Mouse (Mus musculus): ENCODE data around the gene Tgfbr2. TPM values are rescaled to one million over a fixed set of nuclear protein-coding genes. Genes with fewer than 3 reads are reported as not detected.
"Not testable (repeated sequence)": the region's sequence is repeated elsewhere in the genome, so short reads cannot be mapped to it uniquely, and the experiment has no call there.

Gene Tgfbr2
- polyA plus RNA-seq, 1 experiment from 2014 or later: 39.4 TPM

- ATAC-seq (replicated peaks; ENCODE audit: low FRiP score, low TSS enrichment, low read depth): no peak
- Histone ChIP-seq H3K27ac (ENCODE audit: low read depth) (no peak overlapping the region), H3K4me1 (replicated peaks; ENCODE audit: control insufficient read depth, insufficient read depth, low read length) (no peaks in the 10 kb centered on the region), H3K36me3 (ENCODE audit: control insufficient read depth, insufficient read depth, low read length) (no peaks in the 10 kb centered on the region), H3K9ac (ENCODE audit: low read length) (no peak overlapping the region), H3K27me3 (replicated peaks; ENCODE audit: control insufficient read depth, insufficient read depth, low read length) (no peaks in the 10 kb centered on the region), H3K9me3 (ENCODE audit: control insufficient read depth, low read length) (no peaks in the 10 kb centered on the region), H3K4me3 (ENCODE audit: low read depth, low read length) (no peak overlapping the region), H3K4me2 (ENCODE audit: low read length) (no peak overlapping the region)
- no peak for DNase-seq (ENCODE audit: low spot score)
- 69% methylated on average over 1 of the region's 1 CpGs for WGBS
Measured at GRCm38 (mm10) chr9:116049985-116050384, 125.2 kb downstream of the Tgfbr2 start.

DNA sequence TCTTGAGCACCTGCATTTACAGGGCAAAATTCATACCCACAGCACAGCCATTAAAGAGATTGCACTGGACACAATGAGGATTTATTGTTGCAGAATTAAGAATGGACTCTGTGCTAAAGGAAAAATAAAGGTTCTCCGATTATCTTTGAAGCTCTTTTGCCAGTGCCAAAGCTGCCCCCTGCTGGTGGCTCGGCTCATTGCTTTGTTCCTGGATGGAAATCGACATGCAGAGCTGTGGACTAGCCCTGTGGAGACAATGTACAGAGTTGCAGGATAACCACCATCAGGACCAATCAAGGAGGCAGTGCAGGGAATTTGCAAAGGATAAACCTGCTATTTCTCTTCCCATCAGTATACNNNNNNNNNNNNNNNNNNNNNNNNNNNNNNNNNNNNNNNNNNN lies 133.4 kb downstream of the Tgfbr2 start:
- H3K4me1 ChIP-seq (replicated peaks; ENCODE audit: control insufficient read depth, insufficient read depth, low read length): no peaks in the 10 kb centered on the region
- no peaks in the 10 kb centered on the region for H3K9me3 ChIP-seq (ENCODE audit: control insufficient read depth, low read length)
- H3K27me3 ChIP-seq (replicated peaks; ENCODE audit: control insufficient read depth, insufficient read depth, low read length): no peaks in the 10 kb centered on the region
- 11% methylated on average over 3 of the region's 3 CpGs for WGBS
- no peak overlapping the region for H3K9ac ChIP-seq (ENCODE audit: low read length)
- H3K4me2 ChIP-seq (ENCODE audit: low read length): no peak overlapping the region
- no peaks in the 10 kb centered on the region for H3K36me3 ChIP-seq (ENCODE audit: control insufficient read depth, insufficient read depth, low read length)
- H3K27ac ChIP-seq (ENCODE audit: low read depth): no peak overlapping the region
- ATAC-seq (replicated peaks; ENCODE audit: low FRiP score, low TSS enrichment, low read depth): no peak
- no peak overlapping the region for H3K4me3 ChIP-seq (ENCODE audit: low read depth, low read length)
- DNase-seq (ENCODE audit: low spot score): peak; percentile 98

- WGBS: 63% methylated on average over 4 of the region's 4 CpGs
- no peak for ATAC-seq (replicated peaks; ENCODE audit: low FRiP score, low TSS enrichment, low read depth)
Measured at GRCm38 (mm10) chr9:116041369-116041768, 133.8 kb downstream of the Tgfbr2 start.

GRCm38 (mm10) chr9:116040852-116041251 lies 134.3 kb downstream of the Tgfbr2 start:
- not testable (repeated sequence) for H3K4me3 ChIP-seq (ENCODE audit: low read depth, low read length); DNase-seq (ENCODE audit: low spot score); H3K27ac ChIP-seq (ENCODE audit: low read depth); ATAC-seq (replicated peaks; ENCODE audit: low FRiP score, low TSS enrichment, low read depth); H3K4me1 ChIP-seq (replicated peaks; ENCODE audit: control insufficient read depth, insufficient read depth, low read length); H3K4me2 ChIP-seq (ENCODE audit: low read length); H3K27me3 ChIP-seq (replicated peaks; ENCODE audit: control insufficient read depth, insufficient read depth, low read length); H3K9ac ChIP-seq (ENCODE audit: low read length); H3K36me3 ChIP-seq (ENCODE audit: control insufficient read depth, insufficient read depth, low read length); H3K9me3 ChIP-seq (ENCODE audit: control insufficient read depth, low read length)
- WGBS: 96% methylated on average over 14 of the region's 14 CpGs

More at GRCm38 (mm10) chr9:116041369-116041768, 133.8 kb downstream of the Tgfbr2 start:
- H3K4me2 ChIP-seq (ENCODE audit: low read length): no peak overlapping the region
- no peaks in the 10 kb centered on the region for H3K27me3 ChIP-seq (replicated peaks; ENCODE audit: control insufficient read depth, insufficient read depth, low read length)
- no peak for DNase-seq (ENCODE audit: low spot score)
- H3K9me3 ChIP-seq (ENCODE audit: control insufficient read depth, low read length): no peaks in the 10 kb centered on the region
- H3K4me1 ChIP-seq (replicated peaks; ENCODE audit: control insufficient read depth, insufficient read depth, low read length): no peaks in the 10 kb centered on the region
- H3K4me3 ChIP-seq (ENCODE audit: low read depth, low read length): no peak overlapping the region
- H3K36me3 ChIP-seq (ENCODE audit: control insufficient read depth, insufficient read depth, low read length): no peaks in the 10 kb centered on the region
- H3K9ac ChIP-seq (ENCODE audit: low read length): no peak overlapping the region
- no peak overlapping the region for H3K27ac ChIP-seq (ENCODE audit: low read depth)

DNA sequence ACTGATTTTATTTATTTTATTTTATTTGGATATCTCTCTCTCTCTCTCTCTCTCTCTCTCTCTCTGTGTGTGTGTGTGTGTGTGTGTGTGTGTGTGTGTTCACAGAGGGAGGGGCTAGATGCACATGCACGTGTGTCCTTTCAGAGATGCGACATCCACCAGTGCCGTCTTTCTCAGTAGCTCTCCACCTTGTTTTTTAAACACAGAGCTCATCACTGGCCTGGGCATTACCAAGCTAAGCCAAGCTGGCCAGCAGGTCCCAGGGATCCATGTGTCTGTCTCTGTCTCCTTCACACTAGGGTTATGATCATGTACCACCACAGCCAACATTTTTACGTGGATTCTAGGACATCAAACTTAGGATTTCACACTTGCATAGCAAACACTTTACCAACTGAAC lies 135.2 kb downstream of the Tgfbr2 start:
- Histone ChIP-seq H3K27ac (ENCODE audit: low read depth) (no peak overlapping the region), H3K36me3 (ENCODE audit: control insufficient read depth, insufficient read depth, low read length) (no peaks in the 10 kb centered on the region), H3K9me3 (ENCODE audit: control insufficient read depth, low read length) (no peaks in the 10 kb centered on the region), H3K4me2 (ENCODE audit: low read length) (no peak overlapping the region), H3K4me1 (replicated peaks; ENCODE audit: control insufficient read depth, insufficient read depth, low read length) (no peaks in the 10 kb centered on the region), H3K9ac (ENCODE audit: low read length) (no peak overlapping the region), H3K4me3 (ENCODE audit: low read depth, low read length) (no peak overlapping the region), H3K27me3 (replicated peaks; ENCODE audit: control insufficient read depth, insufficient read depth, low read length) (no peaks in the 10 kb centered on the region)
- ATAC-seq (replicated peaks; ENCODE audit: low FRiP score, low TSS enrichment, low read depth): no peak
- WGBS: 73% methylated on average over 4 of the region's 4 CpGs
- no peak for DNase-seq (ENCODE audit: low spot score)

DNA sequence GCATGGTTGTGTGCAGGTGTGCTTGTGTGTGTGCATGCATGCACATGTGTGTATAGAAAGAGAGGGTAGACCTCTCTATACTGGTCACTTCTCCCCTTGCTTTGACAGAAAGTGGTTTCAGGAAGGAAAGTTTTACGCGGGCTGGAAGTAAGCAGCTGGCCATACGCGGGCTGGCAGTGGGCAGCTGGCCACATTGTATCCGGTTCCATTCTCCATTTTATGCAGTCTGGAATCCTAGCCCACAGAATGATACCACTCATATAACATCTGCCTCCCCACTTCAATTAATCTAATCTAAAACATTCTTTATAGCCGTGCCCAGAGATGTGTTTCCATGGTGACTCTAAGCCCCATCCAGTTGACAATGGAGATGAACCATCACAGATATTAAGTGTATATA lies 136.9 kb downstream of the Tgfbr2 start:
- ATAC-seq (replicated peaks; ENCODE audit: low FRiP score, low TSS enrichment, low read depth) (no peak), DNase-seq (ENCODE audit: low spot score) (no peak)
- WGBS: 68% methylated on average over 6 of the region's 6 CpGs
- H3K4me3 ChIP-seq (ENCODE audit: low read depth, low read length): no peak overlapping the region
- H3K27me3 ChIP-seq (replicated peaks; ENCODE audit: control insufficient read depth, insufficient read depth, low read length): no peaks in the 10 kb centered on the region
- no peaks in the 10 kb centered on the region for H3K9me3 ChIP-seq (ENCODE audit: control insufficient read depth, low read length)
- H3K27ac ChIP-seq (ENCODE audit: low read depth): no peak overlapping the region
- no peak overlapping the region for H3K9ac ChIP-seq (ENCODE audit: low read length)
- H3K4me1 ChIP-seq (replicated peaks; ENCODE audit: control insufficient read depth, insufficient read depth, low read length): no peaks in the 10 kb centered on the region
- no peaks in the 10 kb centered on the region for H3K36me3 ChIP-seq (ENCODE audit: control insufficient read depth, insufficient read depth, low read length)
- H3K4me2 ChIP-seq (ENCODE audit: low read length): no peak overlapping the region

All from intestine, embryonic 14.5 days (tissue).